Mouse (Mus musculus) thymus, adult 2 months (tissue): ENCODE results near the gene Ifnar2.

Experiments used
- CTCF ChIP-seq: fragments of 200-500 bp; IDR thresholded peaks from 2 replicates; pipeline ENCODE4 v1.5.1; 2012; ENCODE audit warnings: mild to moderate bottlenecking, control low read depth, low read length, moderate library complexity, borderline replicate concordance; ENCODE audit not compliant: control insufficient read depth, poor library complexity, insufficient read depth; ENCODE audit errors: extremely low read depth
- POLR2A ChIP-seq: fragments of 200-500 bp; IDR thresholded peaks from 2 replicates; pipeline ENCODE4 v1.6.1; 2012; ENCODE audit warnings: mild to moderate bottlenecking, low read length, control low read depth, moderate library complexity; ENCODE audit not compliant: control insufficient read depth, poor library complexity, insufficient read depth; ENCODE audit errors: extremely low read depth

GRCm38 (mm10) chr16:91367066-91367465 lies 5.5 kb upstream of the Ifnar2 start:
- TF ChIP-seq CTCF = no peak
- no peak for TF ChIP-seq POLR2A
